Mouse (Mus musculus): ENCODE results near the gene Gm10226.
"Not testable (repeated sequence)": the region's sequence is repeated elsewhere in the genome, so short reads cannot be mapped to it uniquely, and the experiment has no call there.

Gene Gm10226

GRCm38 (mm10) chr17:21691560-21691959 lies at the start of gene Gm10226:
Gm10226 (plus strand) TSS chr17:21691860.
- DNase-seq (ENCODE audit: low spot score), result no peak

DNA sequence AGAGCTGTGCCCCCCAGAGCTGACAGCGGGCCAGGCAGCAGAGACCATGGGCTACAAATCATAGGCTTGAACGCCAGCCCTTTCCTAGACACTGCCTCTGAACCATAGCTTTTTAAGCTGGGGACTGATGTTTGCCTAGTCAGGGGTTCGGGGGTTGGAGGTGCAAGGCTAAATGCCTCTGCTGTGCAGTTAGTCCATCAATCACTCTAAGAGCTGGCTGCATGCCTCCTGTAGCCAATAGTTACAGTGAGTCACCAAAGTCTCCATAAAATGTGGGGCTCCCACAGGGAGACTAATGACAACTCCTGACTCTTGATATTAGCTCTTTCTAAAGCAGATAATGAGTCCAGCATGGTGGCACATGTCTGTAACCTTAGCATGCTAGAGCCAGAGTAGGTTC lies 42.9 kb upstream of the Gm10226 start:
- DNase-seq (ENCODE audit: low spot score), result no peak

DNA sequence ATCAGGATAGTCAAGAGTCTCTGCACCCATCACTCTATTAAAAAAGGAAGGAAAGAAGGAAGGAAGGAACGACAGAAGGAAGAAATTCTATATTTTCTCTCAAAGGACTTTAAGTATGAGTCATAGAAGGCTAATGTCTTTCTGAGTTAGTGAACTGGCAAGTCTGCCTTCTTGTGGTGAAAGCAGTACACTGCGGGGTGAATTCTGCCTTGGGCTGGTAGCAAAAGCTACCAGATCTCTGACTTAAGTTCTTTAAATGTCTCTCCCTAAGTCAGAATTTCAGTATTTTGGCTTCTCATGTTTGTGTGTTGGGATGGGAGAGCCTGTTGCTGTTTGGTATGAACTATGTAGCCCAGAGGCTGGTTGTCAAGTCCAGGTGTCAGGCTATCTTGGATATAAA lies 41.7 kb upstream of the Gm10226 start:
- DNase-seq (ENCODE audit: low spot score), result no peak

GRCm38 (mm10) chr17:21650364-21650907 lies 41.2 kb upstream of the Gm10226 start, which contains the start of gene Zfp983:
Zfp983 (plus strand) TSS chr17:21650624.
- DNase-seq (ENCODE audit: low spot score), result peak; percentile 53

- DNase-seq (ENCODE audit: low spot score), result not testable (repeated sequence)
Observed at GRCm38 (mm10) chr17:21678826-21679225, 12.8 kb upstream of the Gm10226 start.

- DNase-seq (ENCODE audit: low spot score), result peak; percentile 70
Observed at GRCm38 (mm10) chr17:21679273-21680018, 12.2 kb upstream of the Gm10226 start.

GRCm38 (mm10) chr17:21680019-21680376 lies 11.7 kb upstream of the Gm10226 start:
- not testable (repeated sequence) for DNase-seq (ENCODE audit: low spot score)

DNA sequence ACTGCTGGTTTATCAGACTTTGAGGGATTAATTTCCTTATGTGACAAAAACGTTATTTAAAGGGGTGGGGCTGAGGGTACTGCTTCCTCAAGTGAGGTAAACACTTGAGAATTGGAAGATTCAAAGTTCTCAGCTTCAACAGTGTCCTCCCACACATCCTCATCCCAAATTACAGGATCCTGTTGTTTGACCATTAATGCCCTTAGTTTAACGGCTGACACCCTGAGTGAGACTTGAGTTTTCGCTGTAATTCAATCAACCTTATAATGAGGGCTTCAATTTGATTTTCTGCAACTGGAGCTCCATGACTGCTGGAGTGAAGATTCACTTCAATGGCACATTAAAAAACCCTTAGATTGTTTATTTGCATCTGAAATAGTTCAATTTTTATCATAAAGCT lies 1.7 kb downstream of the Gm10226 start:
- no peak for DNase-seq (ENCODE audit: low spot score)

GRCm38 (mm10) chr17:21696073-21696472 lies 4.4 kb downstream of the Gm10226 start:
- DNase-seq (ENCODE audit: low spot score), result no peak

GRCm38 (mm10) chr17:21702281-21703240 lies 10.9 kb downstream of the Gm10226 start:
- no peak for DNase-seq (ENCODE audit: low spot score)

DNA sequence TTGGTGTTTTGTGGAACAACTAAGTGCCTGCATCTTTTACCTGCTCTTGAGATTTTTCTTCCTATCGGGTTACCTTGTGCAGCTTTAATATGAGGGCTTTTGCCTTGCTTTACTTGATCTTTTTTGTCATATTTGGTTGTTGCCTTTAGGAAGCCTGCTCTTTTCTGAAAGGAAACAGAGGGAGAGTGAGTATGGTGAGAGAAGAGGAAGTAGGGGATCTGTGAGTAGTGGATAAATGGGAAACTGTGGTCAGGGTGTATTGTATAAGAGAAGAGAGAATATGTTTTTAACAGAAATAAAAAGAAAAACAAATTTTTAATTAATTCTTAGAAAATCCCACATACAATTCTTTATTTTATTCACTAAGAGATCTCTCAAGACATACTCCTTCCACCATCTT lies 11.8 kb downstream of the Gm10226 start:
- DNase-seq (ENCODE audit: low spot score), result no peak

- peak; percentile 57 for DNase-seq (ENCODE audit: low spot score)
Observed at GRCm38 (mm10) chr17:21707343-21707996, 15.8 kb downstream of the Gm10226 start, which contains the start of gene Zfp760. Zfp760 (plus strand) TSS chr17:21707741.

GRCm38 (mm10) chr17:21708401-21708800 lies 16.7 kb downstream of the Gm10226 start:
- no peak for DNase-seq (ENCODE audit: low spot score)

DNA sequence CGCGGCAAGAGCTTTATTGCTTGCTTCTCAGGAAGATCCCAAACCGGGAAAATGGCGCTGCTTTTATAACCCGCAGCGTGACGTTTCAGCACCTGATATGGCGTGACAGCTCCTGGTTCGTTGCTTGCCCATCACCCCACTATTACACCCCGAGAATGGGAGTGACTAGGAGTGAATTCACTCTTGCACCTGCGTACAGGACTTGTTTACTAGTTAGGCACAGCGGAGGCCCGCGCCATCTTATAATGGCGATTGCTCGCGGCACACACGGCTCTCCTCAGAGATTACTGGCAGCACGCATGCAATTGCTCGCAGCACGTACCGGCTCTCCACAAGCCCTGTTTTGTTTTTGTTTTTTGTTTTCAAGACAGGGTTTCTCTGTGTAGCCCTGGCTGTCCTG lies 38.8 kb downstream of the Gm10226 start, which contains the start of gene Zfp229:
Gene Zfp229 (plus strand): TSS at position 301 of the 400 bp plus-strand sequence.
- not testable (repeated sequence) for DNase-seq (ENCODE audit: low spot score)

- no peak for DNase-seq (ENCODE audit: low spot score)
Observed at GRCm38 (mm10) chr17:21733049-21733448, 41.4 kb downstream of the Gm10226 start.

DNA sequence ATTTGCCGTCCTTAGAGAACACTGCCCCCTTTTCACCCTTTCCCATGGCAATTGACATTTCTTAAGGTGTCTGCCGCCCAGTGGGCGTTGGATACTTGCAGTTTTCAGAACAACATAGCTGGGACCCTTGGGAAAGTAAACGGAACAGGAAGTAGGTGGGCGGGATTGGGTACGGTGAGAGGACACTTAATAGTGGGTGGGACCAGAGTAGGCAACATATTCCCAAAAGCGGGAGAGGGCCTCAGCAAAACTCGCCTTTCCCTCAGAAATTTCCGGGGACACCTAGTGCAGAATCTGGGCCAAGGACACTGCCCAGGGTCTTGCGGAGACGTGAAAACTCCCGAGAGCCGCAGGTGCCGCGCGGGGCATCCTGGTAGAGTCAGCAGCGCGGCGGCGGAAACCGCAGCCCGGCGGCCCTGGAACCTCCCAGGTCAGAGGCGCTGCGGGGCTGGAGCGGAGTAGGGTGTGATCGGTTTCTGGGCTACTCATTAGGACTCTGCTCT lies 41.9 kb downstream of the Gm10226 start:
- peak; percentile 57 for DNase-seq (ENCODE audit: low spot score)
